Mouse (Mus musculus): ENCODE data around the gene Prr15l.

DNA sequence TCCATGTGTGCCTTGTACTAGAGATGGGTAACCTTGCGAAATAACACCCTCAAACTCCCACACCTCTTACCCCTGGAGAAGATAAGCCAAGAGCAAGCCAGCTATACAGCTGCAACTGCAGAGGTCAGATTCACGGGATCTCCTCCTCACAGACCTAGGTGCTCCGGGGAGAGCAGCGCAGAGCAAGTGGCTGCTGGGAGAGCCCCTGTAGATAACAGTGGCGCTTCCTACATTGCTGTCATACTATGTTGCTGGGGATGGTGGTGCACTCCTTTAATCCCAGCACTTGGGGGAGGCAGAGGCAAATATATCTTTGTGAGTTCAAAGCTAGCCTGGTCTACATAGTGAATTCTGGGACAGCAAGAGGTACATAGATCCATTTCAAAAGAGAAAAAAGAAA, 1.3 kb upstream of the Prr15l start:
- TF ChIP-seq CTCF (IDR thresholded peaks at IDR 0.05; ENCODE audit: extremely low read depth, insufficient read depth, low read length) (no peak), POLR2A (IDR thresholded peaks at IDR 0.05; ENCODE audit: extremely low read depth, insufficient read depth, low read length) (no peak)

Measured in cortical plate, adult 2 months (tissue).